Mouse (Mus musculus): Measurements from ENCODE around the gene Pkp4. TPM values are rescaled to one million over a fixed set of nuclear protein-coding genes. Genes with fewer than 3 reads are reported as not detected.

The Pkp4 gene
- polyA plus RNA-seq, 1 experiment from 2014 or later = 25.7 TPM

DNA sequence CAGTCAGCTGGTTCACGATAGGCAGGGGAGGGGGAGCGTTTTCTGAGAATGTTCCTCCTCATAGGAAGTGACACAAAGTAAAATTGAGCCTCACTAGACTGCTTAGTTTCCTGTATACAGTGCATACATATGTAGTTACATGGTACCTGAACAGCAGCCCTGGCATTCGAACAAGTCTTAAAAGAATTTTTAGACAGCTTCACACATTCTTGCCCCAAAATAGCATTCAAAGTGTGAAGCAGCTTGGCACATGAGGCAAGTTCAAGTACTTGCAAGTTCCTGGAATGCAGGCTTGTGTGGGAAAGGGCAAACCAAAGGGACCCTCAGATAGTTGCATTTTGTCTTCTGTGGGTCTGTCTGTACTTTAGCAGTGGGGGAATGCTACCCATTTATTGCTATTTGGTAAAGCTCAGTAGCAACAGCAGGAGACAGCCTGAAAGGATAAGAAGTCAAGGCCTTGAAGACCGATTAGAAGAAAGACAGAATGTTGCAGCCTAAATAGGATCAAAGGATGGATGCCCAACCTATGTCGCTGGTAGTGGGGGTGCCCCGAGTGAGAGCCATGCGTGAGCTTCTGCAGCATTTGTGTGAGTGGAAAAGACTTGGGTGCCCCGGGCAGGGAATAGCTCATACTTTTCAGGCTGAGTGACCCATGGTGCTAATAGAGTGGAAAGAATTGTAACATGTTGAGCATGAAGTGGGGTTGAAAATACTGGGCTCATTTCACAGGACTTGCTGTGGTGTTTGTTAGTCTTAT is 124.3 kb downstream of the Pkp4 start:
- no peaks in the 10 kb centered on the region for H3K9me3 ChIP-seq (replicated peaks; ENCODE audit: control insufficient read depth, low read length)
- H3K27me3 ChIP-seq (replicated peaks; ENCODE audit: control insufficient read depth, insufficient read depth, low read length) = no peaks in the 10 kb centered on the region
- 0 out of 2 replicates have a peak, but pooled peaks cover 2% of the 10 kb centered on the region for H3K4me1 ChIP-seq (ENCODE audit: control insufficient read depth, insufficient read depth, low read length)
- ATAC-seq (no peak), DNase-seq (ENCODE audit: low spot score) (no peak)
- no peak overlapping the region for H3K4me2 ChIP-seq (ENCODE audit: low read length)
- H3K36me3 ChIP-seq (ENCODE audit: control insufficient read depth, insufficient read depth, low read length) = no peaks in the 10 kb centered on the region
- H3K4me3 ChIP-seq (ENCODE audit: low read depth, low read length) = no peak overlapping the region
- no peak overlapping the region for H3K9ac ChIP-seq (ENCODE audit: low read length)
- no peak overlapping the region for H3K27ac ChIP-seq (ENCODE audit: low read depth, low read length)
- 90% methylated on average over 8 of the region's 8 CpGs for whole genome bisulfite sequencing

DNA sequence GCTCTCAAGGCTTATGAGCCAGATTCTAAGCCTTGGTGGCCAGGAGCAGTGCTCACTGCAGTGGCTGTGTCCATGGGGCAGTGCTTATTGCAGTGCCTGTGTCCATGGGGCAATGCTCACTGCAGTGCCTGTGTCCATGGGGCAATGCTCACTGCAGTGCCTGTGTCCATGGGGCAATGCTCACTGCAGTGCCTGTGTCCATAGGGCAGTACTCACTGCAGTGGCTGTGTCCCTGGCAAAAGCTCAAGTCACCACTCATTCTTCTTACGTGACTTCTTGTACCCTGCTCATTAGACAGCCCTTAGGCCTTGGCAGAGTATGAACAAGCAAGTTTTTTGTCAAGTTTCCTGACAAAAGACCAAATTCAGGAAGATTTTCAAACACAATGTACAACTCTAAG is 124.9 kb downstream of the Pkp4 start:
- no peak for ATAC-seq
- no peak overlapping the region for H3K4me3 ChIP-seq (ENCODE audit: low read depth, low read length)
- no peak overlapping the region for H3K27ac ChIP-seq (ENCODE audit: low read depth, low read length)
- no peaks in the 10 kb centered on the region for H3K27me3 ChIP-seq (replicated peaks; ENCODE audit: control insufficient read depth, insufficient read depth, low read length)
- no peaks in the 10 kb centered on the region for H3K9me3 ChIP-seq (replicated peaks; ENCODE audit: control insufficient read depth, low read length)
- 0 out of 2 replicates have a peak, but pooled peaks cover 2% of the 10 kb centered on the region for H3K4me1 ChIP-seq (ENCODE audit: control insufficient read depth, insufficient read depth, low read length)
- DNase-seq (ENCODE audit: low spot score) = no peak
- WGBS = 60% methylated on average over 1 of the region's 1 CpGs
- H3K4me2 ChIP-seq (ENCODE audit: low read length) = no peak overlapping the region
- no peak overlapping the region for H3K9ac ChIP-seq (ENCODE audit: low read length)
- H3K36me3 ChIP-seq (ENCODE audit: control insufficient read depth, insufficient read depth, low read length) = no peaks in the 10 kb centered on the region

DNA sequence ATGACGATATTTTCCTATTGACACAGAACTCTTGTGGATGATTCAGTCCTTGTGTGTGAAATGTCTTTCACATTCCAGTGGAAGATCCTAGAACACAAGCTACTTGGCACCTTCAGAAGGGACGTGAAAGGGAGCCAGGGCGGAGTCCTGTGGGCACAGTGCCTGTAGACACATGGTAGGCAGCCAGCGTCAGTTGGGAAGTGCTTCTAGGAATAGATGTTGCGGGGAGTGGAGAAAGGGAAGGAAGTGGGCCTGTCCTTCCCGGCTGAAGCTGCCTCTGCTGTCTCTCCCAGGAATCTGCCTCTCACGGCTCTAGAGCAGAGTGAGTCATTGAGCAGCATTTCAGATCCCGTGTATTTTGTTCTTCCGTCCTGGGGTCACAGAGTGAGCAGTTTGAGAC is 125.6 kb downstream of the Pkp4 start:
- H3K9me3 ChIP-seq (replicated peaks; ENCODE audit: control insufficient read depth, low read length) = no peaks in the 10 kb centered on the region
- 0 out of 2 replicates have a peak, but pooled peaks cover 2% of the 10 kb centered on the region for H3K4me1 ChIP-seq (ENCODE audit: control insufficient read depth, insufficient read depth, low read length)
- no peak overlapping the region for H3K4me3 ChIP-seq (ENCODE audit: low read depth, low read length)
- H3K27ac ChIP-seq (ENCODE audit: low read depth, low read length) = no peak overlapping the region
- no peak overlapping the region for H3K4me2 ChIP-seq (ENCODE audit: low read length)
- no peaks in the 10 kb centered on the region for H3K27me3 ChIP-seq (replicated peaks; ENCODE audit: control insufficient read depth, insufficient read depth, low read length)
- no peak overlapping the region for H3K9ac ChIP-seq (ENCODE audit: low read length)
- H3K36me3 ChIP-seq (ENCODE audit: control insufficient read depth, insufficient read depth, low read length) = no peaks in the 10 kb centered on the region
- ATAC-seq = peak; percentile 61; the same call in 1 of the 2 replicates
- 66% methylated on average over 9 of the region's 9 CpGs for WGBS
- peak; percentile 49 for DNase-seq (ENCODE audit: low spot score)

DNA sequence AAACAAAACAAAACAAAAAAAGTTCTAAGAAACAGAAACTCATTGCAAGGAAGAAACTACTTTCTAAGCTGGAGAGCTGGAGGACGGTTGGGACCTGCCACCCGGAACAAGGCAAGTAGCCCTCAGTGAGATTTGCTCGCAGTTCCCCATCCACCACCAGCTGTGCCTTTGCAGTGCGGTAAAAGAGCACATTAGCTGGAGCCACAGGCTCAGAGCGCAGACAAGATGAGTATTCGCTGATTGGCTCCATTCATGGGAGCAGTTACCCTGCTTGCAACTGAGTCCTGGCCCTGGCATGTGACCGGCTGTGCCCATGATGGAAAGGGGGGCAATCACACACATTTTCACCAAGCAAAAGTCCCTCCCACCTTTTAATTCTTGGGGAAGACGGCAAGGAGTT is 127.0 kb downstream of the Pkp4 start:
- no peaks in the 10 kb centered on the region for H3K36me3 ChIP-seq (ENCODE audit: control insufficient read depth, insufficient read depth, low read length)

DNA sequence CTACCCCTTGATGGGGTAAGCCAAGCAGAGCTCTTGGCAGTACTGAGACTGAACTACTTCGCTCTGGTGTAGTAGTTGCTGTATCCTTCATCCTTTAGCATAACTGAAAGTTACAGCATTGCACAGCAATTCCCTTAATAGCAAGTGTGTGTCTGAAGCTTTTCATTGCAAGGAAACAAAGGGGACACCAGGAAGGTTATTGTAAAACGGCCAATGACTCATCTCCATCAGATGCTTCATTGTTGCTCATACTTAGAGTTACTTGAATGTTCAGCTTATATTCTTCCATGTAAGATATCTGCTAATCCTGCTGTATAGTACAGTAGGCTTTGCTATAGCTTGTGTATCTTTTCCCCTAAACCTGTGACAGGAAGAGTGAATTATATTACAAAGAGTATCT is 128.8 kb downstream of the Pkp4 start:
- ATAC-seq (no peak), DNase-seq (ENCODE audit: low spot score) (no peak)
- H3K9ac ChIP-seq (ENCODE audit: low read length) = no peak overlapping the region
- WGBS = 84% methylated on average over 2 of the region's 2 CpGs
- H3K4me3 ChIP-seq (ENCODE audit: low read depth, low read length) = no peak overlapping the region
- H3K27ac ChIP-seq (ENCODE audit: low read depth, low read length) = no peak overlapping the region
- no peak overlapping the region for H3K4me2 ChIP-seq (ENCODE audit: low read length)
- H3K9me3 ChIP-seq (replicated peaks; ENCODE audit: control insufficient read depth, low read length) = no peaks in the 10 kb centered on the region
- H3K4me1 ChIP-seq (ENCODE audit: control insufficient read depth, insufficient read depth, low read length) = 0 out of 2 replicates have a peak, but pooled peaks cover 2% of the 10 kb centered on the region
- no peaks in the 10 kb centered on the region for H3K27me3 ChIP-seq (replicated peaks; ENCODE audit: control insufficient read depth, insufficient read depth, low read length)
- no peaks in the 10 kb centered on the region for H3K36me3 ChIP-seq (ENCODE audit: control insufficient read depth, insufficient read depth, low read length)

More for the DNA sequence above, 127.0 kb downstream of the Pkp4 start:
- Histone ChIP-seq H3K4me2 (ENCODE audit: low read length) (no peak overlapping the region), H3K27ac (ENCODE audit: low read depth, low read length) (no peak overlapping the region), H3K4me1 (ENCODE audit: control insufficient read depth, insufficient read depth, low read length) (0 out of 2 replicates have a peak, but pooled peaks cover 2% of the 10 kb centered on the region), H3K4me3 (ENCODE audit: low read depth, low read length) (no peak overlapping the region), H3K9ac (ENCODE audit: low read length) (no peak overlapping the region), H3K27me3 (replicated peaks; ENCODE audit: control insufficient read depth, insufficient read depth, low read length) (no peaks in the 10 kb centered on the region), H3K9me3 (replicated peaks; ENCODE audit: control insufficient read depth, low read length) (no peaks in the 10 kb centered on the region)
- DNase-seq (ENCODE audit: low spot score) = no peak
- 71% methylated on average over 8 of the region's 8 CpGs for WGBS
- ATAC-seq = no peak

DNA sequence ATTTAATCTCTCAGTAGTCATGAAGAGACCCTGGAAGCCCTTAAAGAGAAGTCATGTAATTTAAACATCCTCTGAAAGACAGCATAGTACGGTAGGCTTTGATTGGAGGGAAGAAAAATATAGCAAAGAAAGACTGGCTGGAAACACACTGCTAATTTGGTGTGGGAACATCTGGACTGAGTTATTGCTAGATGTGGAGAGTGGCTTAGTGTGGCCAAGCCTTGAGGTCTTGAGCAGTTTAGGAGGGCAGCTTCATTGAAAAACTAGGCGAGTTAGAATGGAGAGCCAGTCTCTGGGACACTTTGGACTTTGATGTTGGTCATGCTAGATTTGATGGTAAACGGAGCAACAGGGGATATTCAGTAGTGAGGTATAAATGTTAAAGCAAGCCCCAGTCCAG is 129.7 kb downstream of the Pkp4 start:
- ATAC-seq = no peak
- no peaks in the 10 kb centered on the region for H3K27me3 ChIP-seq (replicated peaks; ENCODE audit: control insufficient read depth, insufficient read depth, low read length)
- no peak overlapping the region for H3K4me3 ChIP-seq (ENCODE audit: low read depth, low read length)
- WGBS = 90% methylated on average over 3 of the region's 3 CpGs
- H3K4me2 ChIP-seq (ENCODE audit: low read length) = no peak overlapping the region
- H3K27ac ChIP-seq (ENCODE audit: low read depth, low read length) = no peak overlapping the region
- no peaks in the 10 kb centered on the region for H3K36me3 ChIP-seq (ENCODE audit: control insufficient read depth, insufficient read depth, low read length)
- 0 out of 2 replicates have a peak, but pooled peaks cover 2% of the 10 kb centered on the region for H3K4me1 ChIP-seq (ENCODE audit: control insufficient read depth, insufficient read depth, low read length)
- no peak for DNase-seq (ENCODE audit: low spot score)
- no peak overlapping the region for H3K9ac ChIP-seq (ENCODE audit: low read length)
- H3K9me3 ChIP-seq (replicated peaks; ENCODE audit: control insufficient read depth, low read length) = no peaks in the 10 kb centered on the region

DNA sequence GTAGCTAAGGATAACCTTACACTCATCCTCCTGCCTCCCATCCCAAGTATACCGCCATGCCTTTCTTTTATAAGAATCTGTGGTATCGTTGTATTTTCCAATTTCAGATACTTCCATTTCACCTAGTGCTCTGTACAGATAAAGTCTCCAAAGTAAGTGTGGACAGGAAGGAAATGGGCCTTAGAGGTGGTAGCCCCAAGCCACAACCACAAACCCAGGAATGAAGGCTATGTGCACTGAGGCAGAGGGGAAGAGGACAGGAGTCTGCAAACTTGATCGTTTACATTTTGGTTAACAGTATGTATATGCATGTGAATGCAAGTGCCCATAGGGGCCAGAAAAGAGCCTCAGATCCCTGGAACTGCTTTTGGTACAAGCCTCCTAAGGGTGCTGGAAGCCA is 139.2 kb downstream of the Pkp4 start:
- Histone ChIP-seq H3K36me3 (ENCODE audit: control insufficient read depth, insufficient read depth, low read length) (no peaks in the 10 kb centered on the region), H3K4me1 (ENCODE audit: control insufficient read depth, insufficient read depth, low read length) (peaks cover 9% of the 10 kb centered on the region; the same call in 1 of the 2 replicates), H3K9me3 (replicated peaks; ENCODE audit: control insufficient read depth, low read length) (no peaks in the 10 kb centered on the region), H3K4me2 (ENCODE audit: low read length) (no peak overlapping the region), H3K27me3 (replicated peaks; ENCODE audit: control insufficient read depth, insufficient read depth, low read length) (no peaks in the 10 kb centered on the region), H3K9ac (ENCODE audit: low read length) (no peak overlapping the region), H3K27ac (ENCODE audit: low read depth, low read length) (no peak overlapping the region), H3K4me3 (ENCODE audit: low read depth, low read length) (no peak overlapping the region)
- WGBS = 88% methylated on average over 3 of the region's 3 CpGs
- ATAC-seq (no peak), DNase-seq (ENCODE audit: low spot score) (no peak)

DNA sequence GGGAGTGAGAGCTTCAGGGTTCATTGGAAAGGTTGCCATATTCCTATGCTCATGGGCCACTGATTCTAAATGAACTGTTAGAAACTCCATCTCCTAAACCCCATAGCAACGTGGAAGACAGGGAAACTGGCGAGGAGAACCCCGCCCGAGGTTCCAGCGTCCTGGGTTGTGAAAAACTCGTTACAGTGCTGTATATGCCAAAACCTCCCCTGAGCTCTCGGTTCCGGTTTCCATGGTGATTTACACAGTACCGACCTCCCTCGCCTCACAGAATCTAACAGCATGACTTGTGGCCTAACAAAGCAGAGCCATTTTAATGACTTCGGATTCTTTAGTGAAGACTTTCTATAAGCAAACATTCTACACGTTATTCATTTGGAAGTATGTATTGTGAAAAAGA is 141.0 kb downstream of the Pkp4 start:
- ATAC-seq = peak; percentile 91
- peaks cover 11% of the 10 kb centered on the region for H3K36me3 ChIP-seq (ENCODE audit: control insufficient read depth, insufficient read depth, low read length)
- no peak overlapping the region for H3K9ac ChIP-seq (ENCODE audit: low read length)
- 13% methylated on average over 12 of the region's 12 CpGs for WGBS
- DNase-seq (ENCODE audit: low spot score) = peak; percentile 77
- H3K27ac ChIP-seq (ENCODE audit: low read depth, low read length) = 0 out of 2 replicates have a peak overlapping the region, but pooled peaks have one; percentile 33
- peaks cover 9% of the 10 kb centered on the region; the same call in 1 of the 2 replicates for H3K4me1 ChIP-seq (ENCODE audit: control insufficient read depth, insufficient read depth, low read length)
- H3K27me3 ChIP-seq (replicated peaks; ENCODE audit: control insufficient read depth, insufficient read depth, low read length) = no peaks in the 10 kb centered on the region
- H3K4me3 ChIP-seq (ENCODE audit: low read depth, low read length) = no peak overlapping the region
- peak overlapping the region; percentile 12; the same call in 1 of the 2 replicates for H3K4me2 ChIP-seq (ENCODE audit: low read length)
- H3K9me3 ChIP-seq (replicated peaks; ENCODE audit: control insufficient read depth, low read length) = no peaks in the 10 kb centered on the region

DNA sequence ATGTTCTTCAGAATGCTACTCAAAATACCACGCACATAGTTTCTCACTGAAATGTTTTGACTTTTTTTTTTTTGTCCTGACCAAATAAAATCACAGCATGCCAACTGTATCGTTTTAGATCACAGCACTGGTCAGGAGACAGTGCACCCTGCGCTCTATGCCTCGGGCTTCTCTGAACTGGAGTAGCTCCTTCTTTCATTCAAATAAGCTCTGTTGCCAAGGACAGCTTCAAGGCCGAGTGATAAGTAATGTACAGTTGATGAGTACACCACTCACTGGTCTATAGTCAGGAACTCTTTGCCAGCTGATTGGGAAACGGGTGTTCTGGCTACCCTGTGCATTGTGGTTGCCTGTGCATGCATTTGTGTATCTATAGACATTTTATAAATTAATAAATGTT is 141.8 kb downstream of the Pkp4 start:
- DNase-seq (ENCODE audit: low spot score) = no peak
- Histone ChIP-seq H3K4me2 (ENCODE audit: low read length) (no peak overlapping the region), H3K4me1 (ENCODE audit: control insufficient read depth, insufficient read depth, low read length) (peaks cover 9% of the 10 kb centered on the region; the same call in 1 of the 2 replicates), H3K4me3 (ENCODE audit: low read depth, low read length) (no peak overlapping the region), H3K36me3 (ENCODE audit: control insufficient read depth, insufficient read depth, low read length) (peaks cover 19% of the 10 kb centered on the region), H3K27me3 (replicated peaks; ENCODE audit: control insufficient read depth, insufficient read depth, low read length) (no peaks in the 10 kb centered on the region), H3K9me3 (replicated peaks; ENCODE audit: control insufficient read depth, low read length) (no peaks in the 10 kb centered on the region), H3K9ac (ENCODE audit: low read length) (no peak overlapping the region), H3K27ac (ENCODE audit: low read depth, low read length) (no peak overlapping the region)
- no peak; the same call in 1 of the 2 replicates for ATAC-seq
- WGBS = 55% methylated on average over 6 of the region's 6 CpGs

Data from forebrain, embryonic 14.5 days (tissue).